Mouse (Mus musculus): ENCODE measurements around the gene Gm20388. TPM values are rescaled to one million over a fixed set of nuclear protein-coding genes. Genes with fewer than 3 reads are reported as not detected.

Gm20388 gene
- polyA plus RNA-seq, 1 experiment from 2014 or later: not detected

- Histone ChIP-seq H3K4me3 (ENCODE audit: low read length) (no peak overlapping the region), H3K27me3 (ENCODE audit: control insufficient read depth, insufficient read depth, low read length) (no peaks in the 10 kb centered on the region), H3K9ac (ENCODE audit: low read depth, low read length) (no peak overlapping the region), H3K4me2 (replicated peaks; ENCODE audit: low read depth, low read length) (no peak overlapping the region), H3K4me1 (ENCODE audit: control insufficient read depth, insufficient read depth, low read length) (no peaks in the 10 kb centered on the region), H3K9me3 (ENCODE audit: control insufficient read depth, low read length) (no peaks in the 10 kb centered on the region), H3K27ac (ENCODE audit: low read depth, low read length) (no peak overlapping the region), H3K36me3 (ENCODE audit: control insufficient read depth, insufficient read depth, low read length) (no peaks in the 10 kb centered on the region)
- 69% methylated on average over 6 of the region's 6 CpGs for WGBS
- no peak for ATAC-seq (ENCODE audit: low FRiP score, low TSS enrichment)
These were observed 3762.0 kb downstream of the Gm20388 start for GRCm38 (mm10) chr8:123672648-123673047.

- H3K27ac ChIP-seq (ENCODE audit: low read depth, low read length): no peak overlapping the region
- 55% methylated on average over 5 of the region's 5 CpGs for WGBS
- H3K4me1 ChIP-seq (ENCODE audit: control insufficient read depth, insufficient read depth, low read length): no peaks in the 10 kb centered on the region
- no peak overlapping the region for H3K4me3 ChIP-seq (ENCODE audit: low read length)
- no peak overlapping the region for H3K9ac ChIP-seq (ENCODE audit: low read depth, low read length)
- no peaks in the 10 kb centered on the region for H3K9me3 ChIP-seq (ENCODE audit: control insufficient read depth, low read length)
- H3K4me2 ChIP-seq (replicated peaks; ENCODE audit: low read depth, low read length): no peak overlapping the region
- no peak for ATAC-seq (ENCODE audit: low FRiP score, low TSS enrichment)
- H3K36me3 ChIP-seq (ENCODE audit: control insufficient read depth, insufficient read depth, low read length): no peaks in the 10 kb centered on the region
- no peaks in the 10 kb centered on the region for H3K27me3 ChIP-seq (ENCODE audit: control insufficient read depth, insufficient read depth, low read length)
These were observed 3765.0 kb downstream of the Gm20388 start for GRCm38 (mm10) chr8:123675611-123676010.

GRCm38 (mm10) chr8:123678390-123678789, 3767.7 kb downstream of the Gm20388 start:
- Histone ChIP-seq H3K36me3 (ENCODE audit: control insufficient read depth, insufficient read depth, low read length) (no peaks in the 10 kb centered on the region), H3K9me3 (ENCODE audit: control insufficient read depth, low read length) (no peaks in the 10 kb centered on the region), H3K9ac (ENCODE audit: low read depth, low read length) (no peak overlapping the region), H3K27ac (ENCODE audit: low read depth, low read length) (no peak overlapping the region), H3K4me2 (replicated peaks; ENCODE audit: low read depth, low read length) (no peak overlapping the region), H3K4me1 (ENCODE audit: control insufficient read depth, insufficient read depth, low read length) (0 out of 2 replicates have a peak, but pooled peaks cover 6% of the 10 kb centered on the region), H3K27me3 (ENCODE audit: control insufficient read depth, insufficient read depth, low read length) (no peaks in the 10 kb centered on the region), H3K4me3 (ENCODE audit: low read length) (no peak overlapping the region)
- 52% methylated on average over 4 of the region's 4 CpGs for WGBS
- peak; percentile 77 for ATAC-seq (ENCODE audit: low FRiP score, low TSS enrichment)

GRCm38 (mm10) chr8:123682073-123682761, 3771.6 kb downstream of the Gm20388 start:
- Histone ChIP-seq H3K27ac (ENCODE audit: low read depth, low read length) (no peak overlapping the region), H3K9me3 (ENCODE audit: control insufficient read depth, low read length) (no peaks in the 10 kb centered on the region), H3K36me3 (ENCODE audit: control insufficient read depth, insufficient read depth, low read length) (no peaks in the 10 kb centered on the region), H3K4me1 (ENCODE audit: control insufficient read depth, insufficient read depth, low read length) (0 out of 2 replicates have a peak, but pooled peaks cover 9% of the 10 kb centered on the region), H3K4me3 (ENCODE audit: low read length) (no peak overlapping the region), H3K4me2 (replicated peaks; ENCODE audit: low read depth, low read length) (peak overlapping the region; percentile 24; the same call in 1 of the 2 replicates), H3K27me3 (ENCODE audit: control insufficient read depth, insufficient read depth, low read length) (no peaks in the 10 kb centered on the region), H3K9ac (ENCODE audit: low read depth, low read length) (no peak overlapping the region)
- ATAC-seq (ENCODE audit: low FRiP score, low TSS enrichment): peak; percentile 66
- 26% methylated on average over 18 of the region's 18 CpGs for WGBS

GRCm38 (mm10) chr8:123683321-123683720, 3772.7 kb downstream of the Gm20388 start:
- Histone ChIP-seq H3K4me2 (replicated peaks; ENCODE audit: low read depth, low read length) (no peak overlapping the region), H3K27ac (ENCODE audit: low read depth, low read length) (no peak overlapping the region), H3K27me3 (ENCODE audit: control insufficient read depth, insufficient read depth, low read length) (no peaks in the 10 kb centered on the region), H3K36me3 (ENCODE audit: control insufficient read depth, insufficient read depth, low read length) (no peaks in the 10 kb centered on the region), H3K4me3 (ENCODE audit: low read length) (no peak overlapping the region), H3K9ac (ENCODE audit: low read depth, low read length) (no peak overlapping the region), H3K9me3 (ENCODE audit: control insufficient read depth, low read length) (no peaks in the 10 kb centered on the region), H3K4me1 (ENCODE audit: control insufficient read depth, insufficient read depth, low read length) (0 out of 2 replicates have a peak, but pooled peaks cover 9% of the 10 kb centered on the region)
- no peak for ATAC-seq (ENCODE audit: low FRiP score, low TSS enrichment)
- WGBS: 52% methylated on average over 7 of the region's 7 CpGs

- no peaks in the 10 kb centered on the region for H3K9me3 ChIP-seq (ENCODE audit: control insufficient read depth, low read length)
- 64% methylated on average over 7 of the region's 7 CpGs for WGBS
- no peak for ATAC-seq (ENCODE audit: low FRiP score, low TSS enrichment)
- 0 out of 2 replicates have a peak, but pooled peaks cover 9% of the 10 kb centered on the region for H3K4me1 ChIP-seq (ENCODE audit: control insufficient read depth, insufficient read depth, low read length)
- no peak overlapping the region for H3K9ac ChIP-seq (ENCODE audit: low read depth, low read length)
- no peaks in the 10 kb centered on the region for H3K27me3 ChIP-seq (ENCODE audit: control insufficient read depth, insufficient read depth, low read length)
- H3K36me3 ChIP-seq (ENCODE audit: control insufficient read depth, insufficient read depth, low read length): no peaks in the 10 kb centered on the region
- H3K4me2 ChIP-seq (replicated peaks; ENCODE audit: low read depth, low read length): no peak overlapping the region
- no peak overlapping the region for H3K27ac ChIP-seq (ENCODE audit: low read depth, low read length)
- no peak overlapping the region for H3K4me3 ChIP-seq (ENCODE audit: low read length)
These were observed 3774.2 kb downstream of the Gm20388 start for GRCm38 (mm10) chr8:123684806-123685205.

- Histone ChIP-seq H3K9ac (ENCODE audit: low read depth, low read length) (no peak overlapping the region), H3K27ac (ENCODE audit: low read depth, low read length) (no peak overlapping the region), H3K9me3 (ENCODE audit: control insufficient read depth, low read length) (no peaks in the 10 kb centered on the region), H3K36me3 (ENCODE audit: control insufficient read depth, insufficient read depth, low read length) (no peaks in the 10 kb centered on the region), H3K27me3 (ENCODE audit: control insufficient read depth, insufficient read depth, low read length) (no peaks in the 10 kb centered on the region), H3K4me3 (ENCODE audit: low read length) (no peak overlapping the region), H3K4me1 (ENCODE audit: control insufficient read depth, insufficient read depth, low read length) (0 out of 2 replicates have a peak, but pooled peaks cover 9% of the 10 kb centered on the region), H3K4me2 (replicated peaks; ENCODE audit: low read depth, low read length) (no peak overlapping the region)
- ATAC-seq (ENCODE audit: low FRiP score, low TSS enrichment): no peak
- whole genome bisulfite sequencing: 39% methylated on average over 4 of the region's 4 CpGs
These were observed 3774.8 kb downstream of the Gm20388 start for GRCm38 (mm10) chr8:123685477-123685876.

GRCm38 (mm10) chr8:123687826-123688225, 3777.2 kb downstream of the Gm20388 start:
- H3K9ac ChIP-seq (ENCODE audit: low read depth, low read length): no peak overlapping the region
- ATAC-seq (ENCODE audit: low FRiP score, low TSS enrichment): no peak
- H3K9me3 ChIP-seq (ENCODE audit: control insufficient read depth, low read length): no peaks in the 10 kb centered on the region
- H3K4me1 ChIP-seq (ENCODE audit: control insufficient read depth, insufficient read depth, low read length): 0 out of 2 replicates have a peak, but pooled peaks cover 3% of the 10 kb centered on the region
- WGBS: 31% methylated on average over 4 of the region's 4 CpGs
- H3K4me3 ChIP-seq (ENCODE audit: low read length): no peak overlapping the region
- H3K36me3 ChIP-seq (ENCODE audit: control insufficient read depth, insufficient read depth, low read length): no peaks in the 10 kb centered on the region
- no peak overlapping the region for H3K4me2 ChIP-seq (replicated peaks; ENCODE audit: low read depth, low read length)
- H3K27ac ChIP-seq (ENCODE audit: low read depth, low read length): no peak overlapping the region
- H3K27me3 ChIP-seq (ENCODE audit: control insufficient read depth, insufficient read depth, low read length): no peaks in the 10 kb centered on the region

- Histone ChIP-seq H3K4me1 (ENCODE audit: control insufficient read depth, insufficient read depth, low read length) (no peaks in the 10 kb centered on the region), H3K4me3 (ENCODE audit: low read length) (no peak overlapping the region), H3K27ac (ENCODE audit: low read depth, low read length) (no peak overlapping the region), H3K9ac (ENCODE audit: low read depth, low read length) (no peak overlapping the region), H3K27me3 (ENCODE audit: control insufficient read depth, insufficient read depth, low read length) (no peaks in the 10 kb centered on the region), H3K9me3 (ENCODE audit: control insufficient read depth, low read length) (no peaks in the 10 kb centered on the region), H3K4me2 (replicated peaks; ENCODE audit: low read depth, low read length) (no peak overlapping the region), H3K36me3 (ENCODE audit: control insufficient read depth, insufficient read depth, low read length) (no peaks in the 10 kb centered on the region)
- ATAC-seq (ENCODE audit: low FRiP score, low TSS enrichment): no peak
- 89% methylated on average over 10 of the region's 10 CpGs for WGBS
These were observed 3781.7 kb downstream of the Gm20388 start for GRCm38 (mm10) chr8:123692165-123692962.
